Mouse (Mus musculus) MEL (cell line): ENCODE data around the gene Gm16440.
"Not testable (repeated sequence)": the region's sequence is repeated elsewhere in the genome, so short reads cannot be mapped to it uniquely, and the experiment has no call there.

Experiments used
- CHD2 ChIP-seq: IDR thresholded peaks from 2 replicates; pipeline ENCODE4 v1.6.1; 2011; ENCODE audit warnings: low read length, improper control_type of control experiment
- CTCF ChIP-seq, 3 experiments: IDR thresholded peaks in 2 of 3; conservative IDR thresholded peaks in 1 of 3; 2 replicates each; pipeline ENCODE4 v1.5.1; 2011 to 2012; ENCODE audit warnings: low read length in 3 of 3, low read depth in 2 of 3, mild to moderate bottlenecking in 2 of 3, improper control_type of control experiment in 1 of 3, inconsistent platforms in 1 of 3, mixed read lengths in 1 of 3, moderate library complexity in 1 of 3; ENCODE audit not compliant: control insufficient read depth in 1 of 3, insufficient read depth in 1 of 3, poor library complexity in 1 of 3, severe bottlenecking in 1 of 3
- E2F4 ChIP-seq: IDR thresholded peaks from 2 replicates; pipeline ENCODE4 v1.6.1; 2011; ENCODE audit warnings: low read depth, low read length, improper control_type of control experiment, borderline replicate concordance
- JUND ChIP-seq: IDR thresholded peaks from 2 replicates; pipeline ENCODE4 v1.6.1; 2011; ENCODE audit warnings: low read depth, mild to moderate bottlenecking, improper control_type of control experiment, low read length
- KAT2A ChIP-seq: conservative IDR thresholded peaks from 2 replicates; pipeline ENCODE4 v1.6.1; 2012; ENCODE audit warnings: low read depth, low read length, improper control_type of control experiment, inconsistent platforms
- POLR2AphosphoS5 ChIP-seq: IDR thresholded peaks from 2 replicates; pipeline ENCODE4 v1.6.1; 2012; ENCODE audit warnings: low read depth, borderline replicate concordance, mild to moderate bottlenecking, inconsistent platforms, low read length, moderate library complexity, mixed read lengths
- USF1 ChIP-seq: IDR thresholded peaks from 2 replicates; pipeline ENCODE4 v1.6.1; 2014; ENCODE audit warnings: low read depth, mild to moderate bottlenecking, inconsistent platforms, low read length, improper control_type of control experiment, moderate library complexity
- USF2 ChIP-seq, 2 experiments: IDR thresholded peaks; 2 replicates each; pipeline ENCODE4 v1.6.1; 2011 to 2012; ENCODE audit warnings: improper control_type of control experiment in 2 of 2, low read length in 2 of 2, borderline replicate concordance in 1 of 2, inconsistent platforms in 1 of 2, low read depth in 1 of 2, mild to moderate bottlenecking in 1 of 2; ENCODE audit not compliant: insufficient read depth in 1 of 2
- ZMIZ1 ChIP-seq: IDR thresholded peaks from 2 replicates; pipeline ENCODE4 v1.6.1; 2012; ENCODE audit warnings: low read depth, mild to moderate bottlenecking, inconsistent platforms, low read length, improper control_type of control experiment, moderate library complexity
- ZNF384 ChIP-seq: IDR thresholded peaks from 2 replicates; pipeline ENCODE4 v1.6.1; 2012; ENCODE audit warnings: low read depth, mild to moderate bottlenecking, inconsistent platforms, low read length, improper control_type of control experiment

- not testable (repeated sequence) for TF ChIP-seq ZMIZ1; CTCF (IDR thresholded peaks at IDR 0.05 in 2 of 3, conservative IDR thresholded peaks at IDR 0.05 in 1 of 3; ENCODE audit: control insufficient read depth in 1 of 3, insufficient read depth in 1 of 3, low read depth in 2 of 3, low read length in 3 of 3, poor library complexity in 1 of 3, severe bottlenecking in 1 of 3); KAT2A; E2F4; USF2 (IDR thresholded peaks at IDR 0.05; ENCODE audit: borderline replicate concordance in 1 of 2, insufficient read depth in 1 of 2, low read depth in 1 of 2, low read length in 2 of 2); ZNF384; CHD2; POLR2AphosphoS5; USF1; JUND
Observed at GRCm38 (mm10) chr14:6412382-6412781, 22.3 kb upstream of the Gm16440 start, which contains the start of gene Gm3591.
